17 mouse cellular contexts compared by ENCODE assay signal in the genomic region with DNA sequence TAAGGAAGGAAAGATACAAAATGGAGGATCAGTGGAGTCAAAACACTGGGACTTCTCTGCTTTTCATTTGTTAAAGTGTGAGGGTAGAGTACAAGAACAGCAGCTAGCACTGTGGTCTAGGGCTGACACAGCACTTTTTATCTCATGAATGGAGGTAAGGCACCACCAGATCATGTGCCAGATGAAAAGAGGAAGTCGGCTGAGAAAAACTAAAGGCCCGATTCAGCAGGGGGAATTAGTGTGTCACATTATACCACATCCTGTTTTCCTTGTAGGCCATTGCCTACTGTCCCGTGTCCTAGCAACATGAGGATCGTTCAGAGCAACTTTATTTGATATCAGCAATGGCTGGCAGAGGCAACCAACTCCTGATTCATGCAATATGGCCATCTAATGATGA. TPM values are rescaled to one million over a fixed set of nuclear protein-coding genes. Genes with fewer than 3 reads are reported as not detected.
DNase-seq lines count a peak whose midpoint lies in the region; ATAC-seq lines count a peak whose summit lies in the region.
"Had no signal": no experiment of that assay in that cellular context is flagged by ENCODE, and none has a peak within 500 bp of the region (broad histone marks: within the 10 kb centered on the region; RNA-seq: fewer than 3 reads in every experiment).

No protein-coding gene starts in this region.

- DNase-seq in heart, adult 9 months (ENCODE audit: low spot score in 2 of 2) = peak; percentile 42 to 55
- peak; percentile 50 to 64 for DNase-seq in B cell, adult 2 months
- no peak for DNase-seq in urinary bladder, postnatal 25 days (ENCODE audit: low spot score)
- DNase-seq in adrenal gland, adult 18-20 months (ENCODE audit: low spot score in 2 of 2) = no peak
- DNase-seq: adrenal gland, postnatal 14 days; cerebellum, postnatal 10 days; gastrocnemius, postnatal 25 days had no signal

- H3K9ac ChIP-seq in heart, embryonic 11.5 days (ENCODE audit: low read depth, low read length) = no peak overlapping the region
- no peak overlapping the region for H3K9ac ChIP-seq in hindbrain, embryonic 16.5 days (ENCODE audit: low read depth, low read length)
- H3K9ac ChIP-seq: midbrain, embryonic 12.5 days had no signal

- H3K4me3 ChIP-seq in heart, embryonic 11.5 days (ENCODE audit: low read depth, low read length) = no peak overlapping the region
- H3K4me3 ChIP-seq in megakaryocyte, embryonic 14.5 days (replicated peaks) = peak overlapping the region; percentile 64
- H3K4me3 ChIP-seq in hindbrain, embryonic 16.5 days (ENCODE audit: low read length) = no peak overlapping the region
- H3K4me3 ChIP-seq: erythroblast, embryonic 14.5 days; hindbrain, embryonic 10.5 days; midbrain, embryonic 12.5 days had no signal

- 65% methylated on average over 4 of the region's 4 CpGs for WGBS in heart, embryonic 11.5 days (ENCODE audit: insufficient replicate concordance)
- 60% methylated on average over 4 of the region's 4 CpGs for WGBS in hindbrain, embryonic 16.5 days

- no peak for ATAC-seq in heart, embryonic 11.5 days (replicated peaks; ENCODE audit: insufficient number of reproducible peaks, low FRiP score, low TSS enrichment)
- ATAC-seq in granulocyte monocyte progenitor cell, adult 5-6 weeks (replicated peaks; ENCODE audit: poor library complexity, severe bottlenecking) = peak; percentile 100
- ATAC-seq in hindbrain, embryonic 16.5 days = no peak

- no peaks in the 10 kb centered on the region for H3K36me3 ChIP-seq in heart, embryonic 11.5 days (ENCODE audit: control insufficient read depth, insufficient read depth, low read length)
- H3K36me3 ChIP-seq in megakaryocyte, embryonic 14.5 days (replicated peaks; ENCODE audit: low read length) = no peaks in the 10 kb centered on the region
- H3K36me3 ChIP-seq in hindbrain, embryonic 16.5 days (ENCODE audit: control insufficient read depth, insufficient read depth, low read length) = no peaks in the 10 kb centered on the region
- H3K36me3 ChIP-seq: hindbrain, embryonic 10.5 days; midbrain, embryonic 12.5 days had no signal

- no peaks in the 10 kb centered on the region for H3K27me3 ChIP-seq in heart, embryonic 11.5 days (ENCODE audit: control insufficient read depth, insufficient read depth, low read length)
- no peaks in the 10 kb centered on the region for H3K27me3 ChIP-seq in megakaryocyte, embryonic 14.5 days (replicated peaks)
- no peaks in the 10 kb centered on the region for H3K27me3 ChIP-seq in hindbrain, embryonic 16.5 days (replicated peaks; ENCODE audit: control insufficient read depth, insufficient read depth, low read length)
- H3K27me3 ChIP-seq: midbrain, embryonic 12.5 days had no signal

- H3K4me1 ChIP-seq in heart, embryonic 11.5 days (ENCODE audit: control insufficient read depth, insufficient read depth, low read length) = no peaks in the 10 kb centered on the region
- H3K4me1 ChIP-seq in megakaryocyte, embryonic 14.5 days = peaks cover 28% of the 10 kb centered on the region
- H3K4me1 ChIP-seq in hindbrain, embryonic 16.5 days (ENCODE audit: control insufficient read depth, insufficient read depth, low read depth, low read length) = no peaks in the 10 kb centered on the region
- H3K4me1 ChIP-seq: hindbrain, embryonic 10.5 days; midbrain, embryonic 12.5 days had no signal

- no peak overlapping the region for H3K4me2 ChIP-seq in heart, embryonic 11.5 days
- H3K4me2 ChIP-seq in hindbrain, embryonic 16.5 days (ENCODE audit: low read length) = no peak overlapping the region
- H3K4me2 ChIP-seq: midbrain, embryonic 12.5 days had no signal

- H3K9me3 ChIP-seq in heart, embryonic 11.5 days (replicated peaks; ENCODE audit: control insufficient read depth, low read length) = no peaks in the 10 kb centered on the region
- H3K9me3 ChIP-seq in megakaryocyte, embryonic 14.5 days = no peaks in the 10 kb centered on the region
- H3K9me3 ChIP-seq in hindbrain, embryonic 16.5 days (ENCODE audit: control insufficient read depth, low read length) = no peaks in the 10 kb centered on the region
- H3K9me3 ChIP-seq: hindbrain, embryonic 10.5 days; midbrain, embryonic 12.5 days had no signal

- no peak overlapping the region for H3K27ac ChIP-seq in heart, embryonic 11.5 days (ENCODE audit: low read depth, low read length)
- H3K27ac ChIP-seq in hindbrain, embryonic 16.5 days (ENCODE audit: low read depth, low read length) = no peak overlapping the region
- H3K27ac ChIP-seq: hindbrain, embryonic 10.5 days; midbrain, embryonic 12.5 days had no signal

RNA-seq across cellular contexts. Expression of a gene that starts 17.1 kb away (rescaled TPM):
- 0.51 and 0.53 TPM in 2 replicates for polyA plus RNA-seq in heart, embryonic 11.5 days (2014; fragmentation: Nextera tagmentation; extraction: Ambion mirVana)
- not detected in 2 replicates for total RNA-seq in granulocyte monocyte progenitor cell, adult 5-6 weeks (2014; fragmentation: Nextera tagmentation)
- total RNA-seq in granulocyte monocyte progenitor cell, adult 5-6 weeks (2017) = not detected in 2 replicates
- 0.36 TPM in 1 of 2 replicates, not detected in the other for polyA plus RNA-seq in megakaryocyte, embryonic 14.5 days (2012; ENCODE audit: insufficient read depth, low replicate concordance)
- 0.29 and 0.61 TPM in 2 replicates for polyA plus RNA-seq in hindbrain, embryonic 16.5 days (2015; fragmentation: Nextera tagmentation; extraction: Ambion mirVana)
- not detected for total RNA-seq in adrenal gland, adult 18-20 months (2021)
- total RNA-seq: adrenal gland, postnatal 14 days; gastrocnemius, postnatal 25 days; left cerebral cortex, postnatal 25 days had no signal
- polyA plus RNA-seq: erythroblast, embryonic 14.5 days; hindbrain, embryonic 10.5 days; midbrain, embryonic 12.5 days had no signal

RNA-seq across cellular contexts. Expression of a gene that starts 26.3 kb away (rescaled TPM):
- polyA plus RNA-seq in heart, embryonic 11.5 days (2014; fragmentation: Nextera tagmentation; extraction: Ambion mirVana) = 28.8 and 32.8 TPM in 2 replicates
- not detected in 2 replicates for total RNA-seq in granulocyte monocyte progenitor cell, adult 5-6 weeks (2014; fragmentation: Nextera tagmentation)
- total RNA-seq in granulocyte monocyte progenitor cell, adult 5-6 weeks (2017) = not detected in 2 replicates
- polyA plus RNA-seq in megakaryocyte, embryonic 14.5 days (2012; ENCODE audit: insufficient read depth, low replicate concordance) = 127 and 345 TPM in 2 replicates
- polyA plus RNA-seq in hindbrain, embryonic 16.5 days (2015; fragmentation: Nextera tagmentation; extraction: Ambion mirVana) = 0.77 and 0.85 TPM in 2 replicates
- 1 to 10 TPM; 2.4 to 7.8 TPM for total RNA-seq in adrenal gland, adult 18-20 months (2021)

RNA-seq across cellular contexts. Expression of a gene that starts 30.2 kb away (rescaled TPM):
- 115 and 125 TPM in 2 replicates for polyA plus RNA-seq in heart, embryonic 11.5 days (2014; fragmentation: Nextera tagmentation; extraction: Ambion mirVana)
- total RNA-seq in granulocyte monocyte progenitor cell, adult 5-6 weeks (2014; fragmentation: Nextera tagmentation) = 5.8 TPM in 1 of 2 replicates, not detected in the other
- 2.4 and 6.6 TPM in 2 replicates for total RNA-seq in granulocyte monocyte progenitor cell, adult 5-6 weeks (2017)
- 1,238 and 4,927 TPM in 2 replicates for polyA plus RNA-seq in megakaryocyte, embryonic 14.5 days (2012; ENCODE audit: insufficient read depth, low replicate concordance)
- polyA plus RNA-seq in hindbrain, embryonic 16.5 days (2015; fragmentation: Nextera tagmentation; extraction: Ambion mirVana) = 42.5 and 48.5 TPM in 2 replicates
- 10 to 100 TPM in 1 of 2 experiments, 1 to 10 TPM in 1; 9.7 to 25.7 TPM for total RNA-seq in adrenal gland, adult 18-20 months (2021)

RNA-seq across cellular contexts. Expression of a gene that starts 43.9 kb away (rescaled TPM):
- polyA plus RNA-seq in heart, embryonic 11.5 days (2014; fragmentation: Nextera tagmentation; extraction: Ambion mirVana) = not detected in 2 replicates
- total RNA-seq in granulocyte monocyte progenitor cell, adult 5-6 weeks (2014; fragmentation: Nextera tagmentation) = not detected in 2 replicates
- total RNA-seq in granulocyte monocyte progenitor cell, adult 5-6 weeks (2017) = 0.21 TPM in 1 of 2 replicates, not detected in the other
- polyA plus RNA-seq in megakaryocyte, embryonic 14.5 days (2012; ENCODE audit: insufficient read depth, low replicate concordance) = 13.4 and 15.8 TPM in 2 replicates
- polyA plus RNA-seq in hindbrain, embryonic 16.5 days (2015; fragmentation: Nextera tagmentation; extraction: Ambion mirVana) = 0.36 and 0.52 TPM in 2 replicates
- total RNA-seq in adrenal gland, adult 18-20 months (2021) = not detected
- total RNA-seq: adrenal gland, postnatal 14 days; gastrocnemius, postnatal 25 days; left cerebral cortex, postnatal 25 days had no signal
- polyA plus RNA-seq: hindbrain, embryonic 10.5 days; kidney, embryonic 14.5 days; midbrain, embryonic 12.5 days; stomach, embryonic 14.5 days had no signal

RNA-seq across cellular contexts. Expression of a gene that starts 52.3 kb away (rescaled TPM):
- polyA plus RNA-seq in heart, embryonic 11.5 days (2014; fragmentation: Nextera tagmentation; extraction: Ambion mirVana) = 0.39 and 0.73 TPM in 2 replicates
- total RNA-seq in granulocyte monocyte progenitor cell, adult 5-6 weeks (2014; fragmentation: Nextera tagmentation) = not detected in 2 replicates
- total RNA-seq in granulocyte monocyte progenitor cell, adult 5-6 weeks (2017) = not detected in 2 replicates
- polyA plus RNA-seq in megakaryocyte, embryonic 14.5 days (2012; ENCODE audit: insufficient read depth, low replicate concordance) = not detected in 2 replicates
- not detected in 2 replicates for polyA plus RNA-seq in hindbrain, embryonic 16.5 days (2015; fragmentation: Nextera tagmentation; extraction: Ambion mirVana)
- not detected for total RNA-seq in adrenal gland, adult 18-20 months (2021)
- total RNA-seq: adrenal gland, postnatal 14 days; gastrocnemius, postnatal 25 days; left cerebral cortex, postnatal 25 days had no signal
- polyA plus RNA-seq: erythroblast, embryonic 14.5 days; hindbrain, embryonic 10.5 days; kidney, embryonic 14.5 days; midbrain, embryonic 12.5 days had no signal

Comparison
In these comparisons a context has a peak if more than half of its experiments do, and no peak if none do; other contexts are left out.
1. DNase-seq: peak in heart, adult 9 months (2 of 2) and B cell, adult 2 months (2 of 2); none in urinary bladder, postnatal 25 days (single experiment) and adrenal gland, adult 18-20 months (0 of 2).
2. RNA of a gene that starts 26.3 kb away (polyA plus RNA-seq): 127 to 345 TPM in megakaryocyte, embryonic 14.5 days and 28.8 to 32.8 TPM in heart, embryonic 11.5 days; 0.77 to 0.85 TPM in hindbrain, embryonic 16.5 days; every median in the first group is over 10 times any median in the second.